Mouse (Mus musculus): ENCODE results near the gene Alox8.
A peak's percentile ranks its signal among the peaks of the same experiment; 100 is the strongest.

Alox8 gene

GRCm38 (mm10) chr11:69180120-69180519, 17.5 kb downstream of the Alox8 start:
- DNase-seq (ENCODE audit: low read depth, low spot score) = peak; percentile 31

DNA sequence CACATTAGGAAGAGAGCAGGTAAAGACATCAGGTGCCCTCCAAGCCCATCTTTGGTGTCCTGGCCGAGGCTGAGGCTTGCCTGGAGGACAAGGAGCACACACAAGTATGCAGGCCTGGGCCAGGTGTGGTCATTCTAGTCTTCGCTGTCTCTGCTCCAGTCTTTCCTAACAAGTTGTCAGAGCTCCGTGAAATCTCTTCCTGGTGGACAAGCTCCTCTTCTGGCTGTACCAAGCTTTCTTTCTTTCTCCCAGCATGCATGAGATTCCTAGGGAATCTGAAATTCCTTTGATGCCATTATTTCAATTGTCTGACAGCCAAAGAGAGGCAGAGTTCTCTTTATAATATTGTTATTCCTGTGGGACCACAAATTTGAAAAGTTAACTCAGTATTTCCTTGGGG, 18.1 kb downstream of the Alox8 start:
- DNase-seq (ENCODE audit: low read depth, low spot score) = no peak

- DNase-seq (ENCODE audit: low read depth, low spot score) = no peak
These were observed 19.1 kb downstream of the Alox8 start for GRCm38 (mm10) chr11:69178525-69178924.

GRCm38 (mm10) chr11:69174722-69175121, 22.9 kb downstream of the Alox8 start:
- DNase-seq (ENCODE audit: low read depth, low spot score) = no peak

DNA sequence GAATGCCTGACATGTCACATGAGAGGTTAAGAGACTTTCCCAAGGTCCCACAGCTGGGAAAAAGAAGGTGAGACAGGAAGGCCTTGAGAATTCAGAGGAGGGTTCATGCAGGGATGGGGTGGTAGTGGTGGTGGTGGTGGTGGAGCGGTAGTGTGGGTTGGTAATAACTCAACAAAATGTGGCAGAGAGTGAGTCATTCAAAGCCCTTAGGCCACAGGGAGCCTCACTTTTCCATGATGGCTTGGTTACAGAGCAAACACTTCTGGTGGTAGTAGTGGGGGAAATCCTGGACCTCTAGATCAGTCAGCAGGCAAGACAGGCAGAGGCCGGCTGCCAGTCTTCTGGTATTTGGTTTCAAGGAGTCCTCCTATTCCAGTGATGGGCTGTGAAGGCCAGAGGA, 25.0 kb downstream of the Alox8 start:
- DNase-seq (ENCODE audit: low read depth, low spot score) = no peak

DNA sequence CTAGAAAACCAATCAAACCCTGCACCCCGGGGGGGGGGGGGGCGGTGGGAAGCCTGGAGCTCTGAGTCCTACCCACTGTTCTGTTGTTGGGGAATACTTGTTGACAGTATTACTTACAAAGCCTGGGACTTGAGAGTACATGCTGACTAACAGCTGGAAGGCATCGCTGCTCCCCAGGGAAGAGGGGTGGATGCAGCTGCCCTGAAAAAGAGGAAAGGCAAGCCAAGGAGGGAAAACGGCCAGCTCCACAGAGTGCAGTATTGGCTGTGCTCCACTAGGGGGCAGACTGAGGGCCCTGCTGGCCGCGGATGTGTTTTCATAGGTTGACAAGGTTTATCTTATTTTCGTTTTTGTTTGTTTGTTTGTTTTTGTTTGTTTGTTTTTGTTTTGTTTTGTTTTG, 26.0 kb downstream of the Alox8 start:
- peak; percentile 62 for DNase-seq (ENCODE audit: low read depth, low spot score)

- DNase-seq (ENCODE audit: low read depth, low spot score) = no peak
These were observed 28.3 kb downstream of the Alox8 start for GRCm38 (mm10) chr11:69169313-69169712.

GRCm38 (mm10) chr11:69156800-69157199, 40.8 kb downstream of the Alox8 start, which contains the start of gene Alox12b:
TSS of gene Alox12b (plus strand) at chr11:69156989.
- peak; percentile 17 for DNase-seq (ENCODE audit: low read depth, low spot score)

GRCm38 (mm10) chr11:69155351-69155750, 42.3 kb downstream of the Alox8 start:
- DNase-seq (ENCODE audit: low read depth, low spot score) = no peak

GRCm38 (mm10) chr11:69153831-69154230, 43.8 kb downstream of the Alox8 start:
- no peak for DNase-seq (ENCODE audit: low read depth, low spot score)

GRCm38 (mm10) chr11:69151004-69151403, 46.6 kb downstream of the Alox8 start:
- no peak for DNase-seq (ENCODE audit: low read depth, low spot score)

- peak; percentile 78 for DNase-seq (ENCODE audit: low read depth, low spot score)
These were observed 47.2 kb downstream of the Alox8 start for GRCm38 (mm10) chr11:69150444-69150843.

DNA sequence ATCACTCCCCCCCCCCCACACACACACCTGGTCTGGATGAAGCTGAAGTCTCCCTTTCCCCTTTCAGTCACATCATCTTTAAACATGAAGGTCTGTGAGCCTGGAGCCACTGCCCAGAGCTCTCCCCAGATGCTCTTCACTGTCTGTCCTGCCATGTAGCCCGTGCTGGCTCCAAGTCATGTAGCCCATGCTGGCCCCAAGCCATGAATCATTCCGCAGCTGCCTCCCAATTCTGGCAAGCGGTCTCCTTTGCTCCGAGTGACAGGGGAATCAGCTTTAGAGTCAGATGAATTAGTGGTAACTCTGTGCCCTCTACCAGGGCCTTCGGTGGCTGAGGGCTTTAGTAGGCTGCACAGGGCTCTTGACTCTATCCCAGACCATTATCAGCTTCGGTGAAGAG, 47.9 kb downstream of the Alox8 start:
- no peak for DNase-seq (ENCODE audit: low read depth, low spot score)

DNA sequence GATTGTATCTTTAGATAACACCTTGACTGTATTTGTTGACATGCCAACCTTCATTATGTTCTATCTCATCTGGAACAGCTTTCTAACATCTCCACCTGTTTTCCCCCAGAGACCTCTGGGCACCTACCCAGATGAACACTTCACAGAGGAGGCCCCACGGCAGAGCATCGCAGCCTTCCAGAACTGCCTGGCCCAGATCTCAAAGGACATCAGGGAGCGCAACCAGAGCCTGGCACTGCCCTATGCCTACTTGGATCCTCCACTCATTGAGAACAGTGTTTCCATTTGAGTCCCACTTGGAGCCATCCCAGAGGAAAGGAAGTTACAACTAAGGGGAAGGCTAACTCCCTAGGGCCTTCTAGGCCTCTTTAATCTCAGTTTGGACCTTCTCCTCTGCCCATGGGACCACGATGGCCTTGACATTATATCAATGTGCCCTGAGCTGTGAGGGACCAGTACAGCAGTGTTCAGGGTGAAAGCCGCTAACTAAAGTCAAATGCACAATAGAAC, 49.1 kb downstream of the Alox8 start:
- DNase-seq (ENCODE audit: low read depth, low spot score) = no peak

- DNase-seq (ENCODE audit: low read depth, low spot score) = no peak
These were observed 50.1 kb downstream of the Alox8 start for GRCm38 (mm10) chr11:69147546-69147945.

DNA sequence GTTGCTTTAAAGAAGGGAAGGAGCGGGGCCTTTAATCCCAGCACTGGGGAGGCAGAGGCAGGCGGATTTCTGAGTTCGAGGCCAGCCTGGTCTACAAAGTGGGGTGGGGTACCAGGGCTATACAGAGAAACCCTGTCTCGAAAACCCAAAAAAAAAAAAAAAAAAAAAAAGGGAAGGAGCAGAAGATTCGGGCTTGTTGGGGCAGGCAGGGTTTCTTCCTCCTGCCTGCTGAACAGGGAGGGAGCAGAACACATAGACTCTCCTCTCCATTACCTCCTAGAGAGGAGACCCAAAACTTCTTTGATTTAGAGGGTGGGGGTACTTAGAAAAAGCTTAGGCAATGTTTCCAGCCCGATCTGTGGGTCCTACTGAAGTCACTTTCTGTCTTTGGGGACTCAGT, 62.3 kb downstream of the Alox8 start:
- no peak for DNase-seq (ENCODE audit: low read depth, low spot score)

GRCm38 (mm10) chr11:69134622-69134968, 63.0 kb downstream of the Alox8 start:
- DNase-seq (ENCODE audit: low read depth, low spot score) = no peak
